Mouse (Mus musculus) heart, adult 18-20 months (tissue): ENCODE measurements at regions not wholly inside any gene's neighbourhood (a gene's known extent, or its start where the extent isn't known, plus 50 kb on each side); places are given as distances from the start of the nearest gene placed in this dataset.
A peak's percentile ranks its signal among the peaks of the same experiment; 100 is the strongest.

Source experiments
- DNase-seq, 2 experiments: peaks; one replicate each; pipeline ENCODE4 v3.0.0; 2021 to 2022; ENCODE audit warnings: mixed read lengths in 1 of 2

- DNase-seq, result peak; percentile 32 to 36
Observed at GRCm38 (mm10) chr1:167163486-167163885, 121.6 kb downstream of the Uck2 start.

DNA sequence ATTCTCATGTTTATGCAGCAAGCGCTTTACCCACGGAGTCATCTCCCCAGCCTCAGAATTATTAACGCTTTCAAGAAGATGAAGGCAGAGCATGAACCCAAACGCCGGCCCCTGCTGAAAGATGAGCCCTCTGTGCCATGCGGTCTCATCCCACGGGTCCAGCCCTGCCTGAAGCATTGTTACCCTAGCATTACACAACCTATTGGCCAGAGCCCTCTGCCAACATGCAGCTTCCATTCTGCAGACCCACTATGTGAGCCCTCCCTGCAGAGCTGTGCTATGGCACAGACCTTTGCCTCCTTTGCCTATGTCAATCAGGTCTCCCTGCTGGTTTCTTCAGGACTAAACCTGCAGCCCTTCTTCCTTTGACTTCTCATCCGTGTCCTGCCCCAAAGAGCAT lies 122.6 kb downstream of the Uck2 start:
- DNase-seq, result no peak

GRCm38 (mm10) chr1:167159536-167159935 lies 125.6 kb downstream of the Uck2 start:
- DNase-seq, result no peak

DNA sequence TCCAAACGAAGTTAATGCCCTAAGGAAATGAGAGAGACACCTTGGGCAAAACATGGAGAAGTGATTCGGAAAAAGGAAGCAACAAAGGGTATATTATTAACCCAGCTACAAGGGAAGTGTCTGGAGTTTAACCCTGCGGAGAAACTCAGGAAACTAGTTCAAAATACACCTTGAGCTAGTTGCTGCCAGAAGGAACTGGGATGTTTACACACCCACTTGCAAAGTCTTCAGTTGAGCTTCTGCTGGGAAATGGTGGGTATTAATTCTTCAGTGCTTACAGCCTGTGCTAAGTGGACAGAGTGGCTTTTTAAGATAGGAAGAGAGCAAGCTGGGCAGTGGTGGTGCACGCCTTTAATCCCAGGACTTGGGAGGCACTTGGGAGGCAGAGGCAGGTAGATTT lies 132.7 kb downstream of the Uck2 start:
- no peak for DNase-seq

DNA sequence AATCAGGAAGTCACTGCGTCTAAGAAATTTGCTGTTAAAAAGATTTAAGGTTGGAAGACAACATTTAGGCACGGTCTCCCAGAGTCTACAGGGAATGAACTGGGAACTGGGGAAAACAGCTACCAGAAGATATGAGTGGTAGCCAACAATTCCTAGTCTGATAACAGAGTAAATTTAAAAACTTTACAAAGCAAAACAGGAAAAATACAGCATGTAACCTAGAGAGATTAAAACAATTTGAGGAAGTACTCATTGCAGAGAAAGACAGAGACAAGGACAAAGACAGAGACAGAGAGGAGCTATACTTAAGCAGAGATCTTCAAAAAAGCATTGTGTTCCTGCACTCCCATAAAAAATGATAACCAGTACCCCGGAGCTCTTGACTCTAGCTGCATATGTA lies 140.8 kb downstream of the Uck2 start:
- no peak for DNase-seq

DNA sequence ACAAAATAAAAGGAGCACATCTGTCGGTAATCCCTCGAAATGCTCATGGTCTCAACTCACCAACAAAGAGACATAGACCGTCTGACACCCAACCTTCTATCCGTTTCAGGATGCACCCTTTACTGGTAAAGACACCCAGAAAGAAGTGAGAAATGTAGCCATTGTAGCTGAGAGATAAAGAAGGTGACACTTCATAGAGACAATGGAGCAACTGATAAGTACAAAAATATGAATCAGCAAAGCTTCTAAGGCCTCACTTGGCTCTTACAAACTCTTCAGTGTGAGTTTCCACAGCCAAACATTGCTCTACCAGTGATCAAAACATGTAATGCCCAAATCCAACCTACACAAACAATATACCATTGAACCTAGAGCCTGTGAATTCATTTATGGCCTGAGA lies 141.3 kb downstream of the Uck2 start:
- no peak for DNase-seq
